Mouse (Mus musculus) myocyte (in vitro differentiated cells): ENCODE results near the gene Snx29. TPM values are rescaled to one million over a fixed set of nuclear protein-coding genes. Genes with fewer than 3 reads are reported as not detected.

Source experiments
- H3K27me3 ChIP-seq: one replicate; pipeline ENCODE4 v1.6.1; 2011; ENCODE audit not compliant: control insufficient read depth, insufficient read depth, insufficient read length
- H3K36me3 ChIP-seq: one replicate; pipeline ENCODE4 v1.6.1; 2011; ENCODE audit not compliant: control insufficient read depth, insufficient read depth
- H3K4me2 ChIP-seq: one replicate; pipeline ENCODE4 v1.6.1; 2011; ENCODE audit warnings: low read depth, control low read depth
- H3K4me3 ChIP-seq: one replicate; pipeline ENCODE4 v1.5.1; 2011; ENCODE audit warnings: mild to moderate bottlenecking, control low read depth, moderate library complexity
- H3K79me2 ChIP-seq: one replicate; pipeline ENCODE4 v1.6.1; 2011; ENCODE audit not compliant: control insufficient read depth, insufficient read depth
- H3ac ChIP-seq: one replicate; pipeline ENCODE4 v1.6.1; 2011; ENCODE audit not compliant: control insufficient read depth, insufficient read length
- CEBPB ChIP-seq: IDR thresholded peaks from 2 replicates; pipeline ENCODE4 v1.6.1; 2011; ENCODE audit warnings: mild to moderate bottlenecking, moderate library complexity; ENCODE audit not compliant: poor library complexity, insufficient read depth, severe bottlenecking
- E2F4 ChIP-seq: IDR thresholded peaks from one replicate; pipeline ENCODE4 v1.6.1; 2011; ENCODE audit warnings: mild to moderate bottlenecking, control low read depth, moderate library complexity; ENCODE audit not compliant: insufficient read depth
- MAX ChIP-seq: IDR thresholded peaks from one replicate; pipeline ENCODE4 v1.6.1; 2011; ENCODE audit warnings: low read depth, mild to moderate bottlenecking, control low read depth
- MYOD1 ChIP-seq, 3 experiments: IDR thresholded peaks; one replicate each; pipeline ENCODE4 v1.6.1; 2011; ENCODE audit warnings: control low read depth in 2 of 3, low read depth in 2 of 3, mild to moderate bottlenecking in 2 of 3, moderate library complexity in 1 of 3; ENCODE audit not compliant: insufficient read length in 2 of 3, control insufficient read depth in 1 of 3
- MYOG ChIP-seq, 3 experiments: IDR thresholded peaks; one replicate each; pipeline ENCODE4 v1.6.1; 2011; ENCODE audit warnings: control low read depth in 2 of 3, low read depth in 2 of 3, mild to moderate bottlenecking in 2 of 3; ENCODE audit not compliant: insufficient read length in 2 of 3, control insufficient read depth in 1 of 3, insufficient read depth in 1 of 3
- POLR2A ChIP-seq: IDR thresholded peaks from one replicate; pipeline ENCODE4 v1.6.1; 2011; ENCODE audit warnings: low read depth, mild to moderate bottlenecking, control low read depth, moderate library complexity; ENCODE audit not compliant: insufficient read length
- POLR2AphosphoS2 ChIP-seq: IDR thresholded peaks from one replicate; pipeline ENCODE4 v1.6.1; 2011; ENCODE audit warnings: low read depth, control low read depth; ENCODE audit not compliant: insufficient read length
- REST ChIP-seq: IDR thresholded peaks from one replicate; pipeline ENCODE4 v1.6.1; 2011; ENCODE audit warnings: mild to moderate bottlenecking, control low read depth, moderate library complexity; ENCODE audit not compliant: insufficient read depth, insufficient read length
- SRF ChIP-seq: IDR thresholded peaks from one replicate; pipeline ENCODE4 v1.6.1; 2011; ENCODE audit warnings: low read depth; ENCODE audit not compliant: control insufficient read depth, insufficient read length
- TCF12 ChIP-seq: IDR thresholded peaks from one replicate; pipeline ENCODE4 v1.6.1; 2011; ENCODE audit warnings: mild to moderate bottlenecking, control low read depth; ENCODE audit not compliant: poor library complexity, insufficient read depth, severe bottlenecking
- TCF3 ChIP-seq: IDR thresholded peaks from one replicate; pipeline ENCODE4 v1.6.1; 2011; ENCODE audit warnings: low read depth, control low read depth; ENCODE audit not compliant: insufficient read length
- USF1 ChIP-seq: IDR thresholded peaks from one replicate; pipeline ENCODE4 v1.6.1; 2011; ENCODE audit warnings: low read depth, mild to moderate bottlenecking, control low read depth, moderate library complexity
- polyA plus RNA-seq: library from polyadenylated mRNA; unstranded; fragments of >200 nt; fragmentation: generic; extraction: Trizol; gene quantifications from one replicate; pipeline ENCODE4 v1.2.1, GENCODE M21; 2012; ENCODE audit warnings: missing spikeins

Snx29 gene
- polyA plus RNA-seq, 1 experiment: 1.7 TPM

DNA sequence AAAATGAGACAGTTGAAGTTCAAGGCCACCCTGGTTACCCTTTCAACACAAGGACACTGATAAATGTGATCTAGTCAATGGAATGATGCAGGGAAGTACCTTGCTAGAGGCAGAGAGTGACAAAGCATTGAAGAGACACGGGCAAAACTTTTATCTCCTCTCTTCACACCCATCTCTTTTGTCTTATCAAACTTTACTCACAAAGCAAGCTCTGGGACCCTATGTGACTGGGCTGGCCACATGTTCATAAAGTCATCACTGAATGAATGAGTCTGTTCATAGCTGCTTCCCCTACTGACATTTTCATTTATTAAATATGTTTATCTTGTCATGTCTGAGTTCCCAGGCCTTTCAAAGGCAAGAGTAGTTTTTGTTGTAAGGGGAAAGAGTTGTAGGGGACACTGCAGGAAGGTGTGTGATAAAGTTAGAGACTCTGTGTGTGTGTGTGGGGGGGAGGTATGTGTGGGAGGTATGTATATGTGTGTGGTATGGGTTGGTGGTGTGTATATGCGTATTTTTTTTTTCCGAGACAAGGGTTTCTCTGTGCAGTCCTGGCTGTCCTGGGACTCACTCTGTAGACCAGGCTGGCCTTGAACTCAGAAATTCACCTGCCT lies 291.8 kb downstream of the Snx29 start:
- Histone ChIP-seq H3K36me3 (no peaks in the 10 kb centered on the region), H3K4me3 (no peak overlapping the region), H3K4me2 (no peak overlapping the region), H3K79me2 (no peaks in the 10 kb centered on the region), H3ac (no peak overlapping the region), H3K27me3 (no peaks in the 10 kb centered on the region)
- TF ChIP-seq MAX (no peak), USF1 (no peak), CEBPB (no peak), MYOG (IDR thresholded peaks at IDR 0.05; ENCODE audit: control insufficient read depth in 1 of 3, insufficient read depth in 1 of 3, insufficient read length in 2 of 3, low read depth in 2 of 3) (no peak), POLR2AphosphoS2 (no peak), SRF (no peak), E2F4 (no peak), REST (no peak), POLR2A (no peak), MYOD1 (IDR thresholded peaks at IDR 0.05; ENCODE audit: control insufficient read depth in 1 of 3, insufficient read length in 2 of 3, low read depth in 2 of 3) (no peak), TCF12 (no peak), TCF3 (no peak)

DNA sequence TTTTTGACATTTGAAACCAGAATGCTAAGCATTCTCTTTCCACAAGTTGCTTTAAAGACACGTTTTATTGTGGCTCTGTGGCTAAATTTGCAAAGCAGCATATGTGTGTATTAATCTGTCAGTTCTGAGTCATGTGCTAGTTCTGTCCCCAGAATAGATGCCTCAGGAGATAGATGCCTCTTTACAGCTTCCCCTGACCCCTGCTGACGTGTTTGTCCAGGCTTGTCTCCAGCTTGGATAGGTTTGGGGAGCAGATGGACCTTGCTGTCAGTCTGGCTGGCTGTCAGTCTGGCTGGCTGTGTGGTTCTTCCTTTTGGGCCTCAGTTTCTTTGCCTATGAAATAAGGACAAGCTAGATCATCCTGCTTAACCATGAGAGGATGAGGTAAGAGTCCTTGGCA lies 292.9 kb downstream of the Snx29 start:
- TF ChIP-seq MYOD1 (IDR thresholded peaks at IDR 0.05; ENCODE audit: control insufficient read depth in 1 of 3, insufficient read length in 2 of 3, low read depth in 2 of 3): peak in 2 of 3 experiments; percentile 33 to 70
- TF ChIP-seq SRF: no peak
- TF ChIP-seq POLR2A: peak; percentile 27
- TF ChIP-seq MYOG (IDR thresholded peaks at IDR 0.05; ENCODE audit: control insufficient read depth in 1 of 3, insufficient read depth in 1 of 3, insufficient read length in 2 of 3, low read depth in 2 of 3): peak in 2 of 3 experiments; percentile 6 to 25
- TF ChIP-seq E2F4: no peak
- no peak for TF ChIP-seq TCF12
- no peak for TF ChIP-seq REST
- TF ChIP-seq POLR2AphosphoS2: no peak
- Histone ChIP-seq H3K4me3 (no peak overlapping the region), H3K36me3 (no peaks in the 10 kb centered on the region), H3K79me2 (no peaks in the 10 kb centered on the region), H3ac (no peak overlapping the region), H3K4me2 (peak overlapping the region; percentile 55), H3K27me3 (no peaks in the 10 kb centered on the region)

DNA sequence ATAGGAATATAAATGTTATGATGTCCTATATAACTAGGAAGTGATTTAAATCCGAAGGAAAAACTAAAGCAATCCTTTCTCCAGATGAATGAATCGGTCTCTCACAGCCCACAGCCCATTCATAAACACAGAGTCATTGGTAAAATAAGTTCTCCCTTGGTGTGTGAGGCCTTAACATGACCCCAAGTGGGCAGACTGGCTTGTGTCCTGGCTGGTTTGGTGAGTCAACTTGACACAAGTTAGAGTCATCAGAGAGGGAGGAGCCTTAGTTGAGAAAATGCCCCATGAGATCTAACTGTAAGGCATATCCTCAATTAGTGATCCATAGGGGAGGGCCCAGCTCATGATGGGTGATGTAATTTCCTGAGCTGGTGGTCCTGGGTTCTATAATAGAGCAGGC lies 297.2 kb downstream of the Snx29 start:
- H3K4me3 ChIP-seq: no peak overlapping the region
- TF ChIP-seq SRF: no peak
- no peak for TF ChIP-seq POLR2AphosphoS2
- no peak for TF ChIP-seq MYOD1 (IDR thresholded peaks at IDR 0.05; ENCODE audit: control insufficient read depth in 1 of 3, insufficient read length in 2 of 3, low read depth in 2 of 3)
- TF ChIP-seq CEBPB: no peak
- no peak for TF ChIP-seq MYOG (IDR thresholded peaks at IDR 0.05; ENCODE audit: control insufficient read depth in 1 of 3, insufficient read depth in 1 of 3, insufficient read length in 2 of 3, low read depth in 2 of 3)
- no peak for TF ChIP-seq TCF12
- no peak for TF ChIP-seq USF1
- TF ChIP-seq POLR2A: no peak
- TF ChIP-seq E2F4: no peak
- TF ChIP-seq TCF3: no peak
- no peak for TF ChIP-seq MAX
- TF ChIP-seq REST: no peak
- no peak overlapping the region for H3K4me2 ChIP-seq
- no peaks in the 10 kb centered on the region for H3K36me3 ChIP-seq
- H3ac ChIP-seq: no peak overlapping the region
- no peaks in the 10 kb centered on the region for H3K79me2 ChIP-seq
- no peaks in the 10 kb centered on the region for H3K27me3 ChIP-seq

- no peak overlapping the region for H3K4me3 ChIP-seq
- no peaks in the 10 kb centered on the region for H3K36me3 ChIP-seq
- H3K79me2 ChIP-seq: no peaks in the 10 kb centered on the region
- TF ChIP-seq REST (no peak), POLR2A (no peak), MYOD1 (IDR thresholded peaks at IDR 0.05; ENCODE audit: control insufficient read depth in 1 of 3, insufficient read length in 2 of 3, low read depth in 2 of 3) (no peak), E2F4 (no peak), USF1 (no peak), MYOG (IDR thresholded peaks at IDR 0.05; ENCODE audit: control insufficient read depth in 1 of 3, insufficient read depth in 1 of 3, insufficient read length in 2 of 3, low read depth in 2 of 3) (no peak), SRF (no peak), TCF12 (no peak), TCF3 (no peak), POLR2AphosphoS2 (no peak), CEBPB (no peak)
- no peak overlapping the region for H3K4me2 ChIP-seq
- H3K27me3 ChIP-seq: no peaks in the 10 kb centered on the region
- no peak overlapping the region for H3ac ChIP-seq
Observed at GRCm38 (mm10) chr16:11621042-11621441, 298.3 kb downstream of the Snx29 start.
